In the genomic region with DNA sequence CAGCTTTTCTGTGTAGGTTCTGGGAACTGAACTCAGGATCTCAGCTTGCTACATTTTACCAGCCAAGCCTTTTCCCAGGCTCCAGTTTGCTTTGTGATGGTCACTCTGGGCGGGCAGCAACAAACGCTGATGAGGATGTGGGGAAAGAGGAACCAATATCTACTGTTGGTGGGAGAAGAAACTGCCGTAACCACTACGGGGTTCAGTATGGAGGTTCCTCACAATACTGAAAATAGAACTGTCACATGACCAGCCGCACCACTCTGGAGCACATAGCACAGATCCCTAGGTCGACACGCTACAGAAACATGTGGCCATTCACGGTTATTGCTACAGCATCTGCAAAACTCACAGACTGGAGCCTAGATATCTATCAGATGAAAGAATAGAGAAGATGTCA, we compare ENCODE assay signal across 13 mouse cellular contexts. TPM values are rescaled to one million over a fixed set of nuclear protein-coding genes. Genes with fewer than 3 reads are reported as not detected.
A peak's percentile ranks its signal among the peaks of the same experiment; 100 is the strongest.
DNase-seq lines count a peak whose midpoint lies in the region; ATAC-seq and TF ChIP-seq lines count a peak whose summit lies in the region.
"Had no signal": no experiment of that assay in that cellular context is flagged by ENCODE, and none has a peak within 500 bp of the region (broad histone marks: within the 10 kb centered on the region; RNA-seq: fewer than 3 reads in every experiment).

No protein-coding gene starts in this region.

- ATAC-seq in common myeloid progenitor, adult 5-6 weeks (replicated peaks; ENCODE audit: low read depth, poor library complexity, severe bottlenecking), result peak; percentile 51
- no peak for ATAC-seq in forebrain, embryonic 13.5 days
- ATAC-seq: Patski had no signal

- no peaks in the 10 kb centered on the region for H3K9me3 ChIP-seq in forebrain, embryonic 13.5 days (replicated peaks)
- H3K9me3 ChIP-seq: embryonic facial prominence, embryonic 10.5 days; hindbrain, embryonic 15.5 days; midbrain, embryonic 12.5 days had no signal

- TF ChIP-seq CTCF in layer of hippocampus, adult 2 months (conservative IDR thresholded peaks at IDR 0.05), result no peak
- TF ChIP-seq CTCF in spleen, adult 2 months (IDR thresholded peaks at IDR 0.05; ENCODE audit: extremely low read depth, insufficient read depth, insufficient read length, insufficient replicate concordance), result no peak

- peaks cover 22% of the 10 kb centered on the region for H3K4me1 ChIP-seq in spleen, adult 2 months (ENCODE audit: control insufficient read depth, insufficient read depth, insufficient read length)
- peaks cover 9% of the 10 kb centered on the region for H3K4me1 ChIP-seq in forebrain, embryonic 13.5 days

- no peak overlapping the region for H3K4me2 ChIP-seq in forebrain, embryonic 13.5 days
- H3K4me2 ChIP-seq: hindbrain, embryonic 15.5 days; midbrain, embryonic 12.5 days had no signal

- H3K4me3 ChIP-seq in layer of hippocampus, adult 2 months, result no peak overlapping the region
- H3K4me3 ChIP-seq in spleen, adult 2 months (ENCODE audit: extremely low read depth, insufficient read depth, insufficient read length), result peak overlapping the region; percentile 25; the same call in 1 of the 2 replicates
- H3K4me3 ChIP-seq in forebrain, embryonic 13.5 days, result no peak overlapping the region
- H3K4me3 ChIP-seq: embryonic facial prominence, embryonic 10.5 days; hindbrain, embryonic 15.5 days; midbrain, embryonic 12.5 days had no signal

- 20% methylated on average over 8 of the region's 8 CpGs for WGBS in spleen, adult 2 months
- WGBS in forebrain, embryonic 13.5 days, result 94% methylated on average over 8 of the region's 8 CpGs

- H3K27me3 ChIP-seq in spleen, adult 2 months (ENCODE audit: control insufficient read depth, insufficient read depth, low read length), result no peaks in the 10 kb centered on the region
- H3K27me3 ChIP-seq in forebrain, embryonic 13.5 days, result no peaks in the 10 kb centered on the region
- H3K27me3 ChIP-seq: hindbrain, embryonic 15.5 days; Patski had no signal

- H3K36me3 ChIP-seq in spleen, adult 2 months (ENCODE audit: control insufficient read depth, insufficient read depth, low read length), result no peaks in the 10 kb centered on the region
- H3K36me3 ChIP-seq in forebrain, embryonic 13.5 days (ENCODE audit: poor library complexity, severe bottlenecking), result no peaks in the 10 kb centered on the region
- H3K36me3 ChIP-seq: embryonic facial prominence, embryonic 10.5 days; hindbrain, embryonic 15.5 days; midbrain, embryonic 12.5 days had no signal

- H3K27ac ChIP-seq in layer of hippocampus, adult 2 months, result peak overlapping the region; percentile 77
- H3K27ac ChIP-seq in spleen, adult 2 months (ENCODE audit: insufficient read depth, low read length), result peak overlapping the region; percentile 91
- H3K27ac ChIP-seq in forebrain, embryonic 13.5 days, result no peak overlapping the region
- H3K27ac ChIP-seq: embryonic facial prominence, embryonic 10.5 days; hindbrain, embryonic 15.5 days had no signal

- no peak for TF ChIP-seq POLR2A in spleen, adult 2 months (IDR thresholded peaks at IDR 0.05; ENCODE audit: low read depth, low read length)

- no peak overlapping the region for H3K9ac ChIP-seq in forebrain, embryonic 13.5 days
- H3K9ac ChIP-seq: hindbrain, embryonic 15.5 days; midbrain, embryonic 12.5 days had no signal

- no peak for DNase-seq in layer of hippocampus, adult 2 months (ENCODE audit: low spot score in 2 of 2)
- no peak for DNase-seq in layer of hippocampus, postnatal 10 days (ENCODE audit: low spot score in 2 of 2)
- DNase-seq in lung, postnatal 14 days, result peak; percentile 2
- peak; percentile 44 to 78 for DNase-seq in spleen, adult 2 months (ENCODE audit: low read depth in 1 of 2, low spot score in 2 of 2)
- no peak for DNase-seq in embryo, embryonic 9.5 days (ENCODE audit: extremely low spot score)
- DNase-seq in ovary, postnatal 36 days (ENCODE audit: low spot score), result no peak
- DNase-seq: retina, postnatal 1 day had no signal

RNA-seq across cellular contexts. Expression of a gene that starts 57.2 kb away (rescaled TPM):
- 10 to 100 TPM; 69.7 to 73.6 TPM for total RNA-seq in layer of hippocampus, adult 2 months (2021)
- total RNA-seq in layer of hippocampus, postnatal 10 days (2021), result 10 to 100 TPM; 85.5 to 94.1 TPM
- total RNA-seq in common myeloid progenitor, adult 5-6 weeks (2017), result 33.4 and 39.1 TPM in 2 replicates
- 11.1 and 14.1 TPM in 2 replicates for polyA plus RNA-seq in spleen, adult 2 months (2012; rRNA removed)
- polyA plus RNA-seq in forebrain, embryonic 13.5 days (2015; fragmentation: Nextera tagmentation; extraction: Ambion mirVana), result 107 and 114 TPM in 2 replicates

Comparison
In these comparisons a context has a peak if more than half of its experiments do, and no peak if none do; other contexts are left out.
1. DNase-seq: peak in lung, postnatal 14 days (single experiment) and spleen, adult 2 months (2 of 2); none in layer of hippocampus, adult 2 months (0 of 2), layer of hippocampus, postnatal 10 days (0 of 2), embryo, embryonic 9.5 days (single experiment) and ovary, postnatal 36 days (single experiment).